Mouse (Mus musculus): ENCODE measurements around the gene Gm4871. TPM values are rescaled to one million over a fixed set of nuclear protein-coding genes. Genes with fewer than 3 reads are reported as not detected.

The Gm4871 gene
- polyA plus RNA-seq, 1 experiment = not detected

Other genes with a start within 250 kb of the Gm4871 start
- gene Smurf1, start 66.9 kb downstream of the Gm4871 start, polyA plus RNA-seq (2012; ENCODE audit: insufficient read depth, insufficient read length, missing spikeins) = 12.2 and 15.7 TPM in 2 replicates
- not detected in 2 replicates for gene 1700018F24Rik, start 10.2 kb upstream of the Gm4871 start, polyA plus RNA-seq (2012; ENCODE audit: insufficient read depth, insufficient read length, missing spikeins)
- gene Arpc1a, start 51.1 kb upstream of the Gm4871 start, polyA plus RNA-seq (2012; ENCODE audit: insufficient read depth, insufficient read length, missing spikeins) = 91.1 and 112 TPM in 2 replicates
- gene Kpna7, start 51.3 kb upstream of the Gm4871 start, polyA plus RNA-seq (2012; ENCODE audit: insufficient read depth, insufficient read length, missing spikeins) = not detected in 2 replicates
- gene Arpc1b, start 81.5 kb upstream of the Gm4871 start, polyA plus RNA-seq (2012; ENCODE audit: insufficient read depth, insufficient read length, missing spikeins) = 77.2 and 84.9 TPM in 2 replicates
- gene Pdap1, start 107.5 kb upstream of the Gm4871 start, polyA plus RNA-seq (2012; ENCODE audit: insufficient read depth, insufficient read length, missing spikeins) = 75.0 and 96.2 TPM in 2 replicates
- 116 and 156 TPM in 2 replicates for gene Bud31, start 107.6 kb upstream of the Gm4871 start, polyA plus RNA-seq (2012; ENCODE audit: insufficient read depth, insufficient read length, missing spikeins)
- gene Ptcd1, start 134.4 kb upstream of the Gm4871 start, polyA plus RNA-seq (2012; ENCODE audit: insufficient read depth, insufficient read length, missing spikeins) = 17.8 and 18.9 TPM in 2 replicates
- gene Cpsf4, start 134.5 kb upstream of the Gm4871 start, polyA plus RNA-seq (2012; ENCODE audit: insufficient read depth, insufficient read length, missing spikeins) = 7.7 and 10.4 TPM in 2 replicates
- 3,242 and 3,801 TPM in 2 replicates for gene Atp5j2, start 159.3 kb upstream of the Gm4871 start, polyA plus RNA-seq (2012; ENCODE audit: insufficient read depth, insufficient read length, missing spikeins)
- gene Zkscan14, start 169.1 kb upstream of the Gm4871 start, polyA plus RNA-seq (2012; ENCODE audit: insufficient read depth, insufficient read length, missing spikeins) = 5.2 and 8.1 TPM in 2 replicates
- gene Zkscan5, start 171.8 kb upstream of the Gm4871 start, polyA plus RNA-seq (2012; ENCODE audit: insufficient read depth, insufficient read length, missing spikeins) = 9.5 and 10.1 TPM in 2 replicates
- gene Zfp655, start 199.0 kb upstream of the Gm4871 start, polyA plus RNA-seq (2012; ENCODE audit: insufficient read depth, insufficient read length, missing spikeins) = 27.5 and 33.7 TPM in 2 replicates
- 2.7 and 4.0 TPM in 2 replicates for gene Zscan25, start 247.7 kb upstream of the Gm4871 start, polyA plus RNA-seq (2012; ENCODE audit: insufficient read depth, insufficient read length, missing spikeins)

Measured in brown adipose tissue, adult 24 weeks (tissue).